Mouse (Mus musculus) liver, embryonic 12.5 days (tissue): ENCODE measurements around the gene Smco3. TPM values are rescaled to one million over a fixed set of nuclear protein-coding genes. Genes with fewer than 3 reads are reported as not detected.

Experiments used
- ATAC-seq: fragments of 200-750 bp; cut with Nextera tagmentation; 2 replicates; pipeline ENCODE4 v1.8.0; 2017; ENCODE audit warnings: moderate number of reproducible peaks, mild to moderate bottlenecking, moderate library complexity
- H3K27ac ChIP-seq: fragments of 300-500 bp; sonication (generic); 2 replicates; pipeline ENCODE4 v1.5.1; 2016; ENCODE audit warnings: mild to moderate bottlenecking
- H3K27me3 ChIP-seq: fragments of 300-500 bp; sonication (generic); replicated peaks from 2 replicates; pipeline ENCODE4 v1.6.1; 2016; ENCODE audit warnings: mild to moderate bottlenecking, moderate library complexity
- H3K36me3 ChIP-seq: fragments of 300-500 bp; sonication (generic); 2 replicates; pipeline ENCODE4 v1.6.1; 2016; ENCODE audit warnings: mild to moderate bottlenecking, moderate library complexity
- H3K4me1 ChIP-seq: fragments of 300-500 bp; sonication (generic); 2 replicates; pipeline ENCODE4 v1.6.1; 2016
- H3K4me2 ChIP-seq: fragments of 300-500 bp; sonication (generic); 2 replicates; pipeline ENCODE4 v1.6.1; 2016; ENCODE audit warnings: mild to moderate bottlenecking, moderate library complexity
- H3K4me3 ChIP-seq: fragments of 300-500 bp; sonication (generic); 2 replicates; pipeline ENCODE4 v1.5.1; 2016; ENCODE audit warnings: mild to moderate bottlenecking, moderate library complexity
- H3K9ac ChIP-seq: fragments of 300-500 bp; sonication (generic); 2 replicates; pipeline ENCODE4 v1.6.1; 2016; ENCODE audit warnings: mild to moderate bottlenecking, moderate library complexity
- H3K9me3 ChIP-seq: fragments of 300-500 bp; sonication (generic); replicated peaks from 2 replicates; pipeline ENCODE4 v1.6.1; 2016; ENCODE audit warnings: mild to moderate bottlenecking, moderate library complexity
- WGBS: fragments of 180-500 bp; shearing (Covaris S2); methylation state at CpG from one replicate; pipeline ENCODE4 v1.1.7; 2016; ENCODE audit not compliant: insufficient replicate concordance; 5-methylcytosine and 5-hydroxymethylcytosine counted together
- polyA plus RNA-seq: library from polyadenylated mRNA; unstranded; fragments of >200 nt; fragmentation: Nextera tagmentation; extraction: Ambion mirVana; gene quantifications from 2 replicates; pipeline ENCODE4 v1.2.1, GENCODE M21; 2016

Smco3 gene
- polyA plus RNA-seq, 1 experiment from 2014 or later: not detected

DNA sequence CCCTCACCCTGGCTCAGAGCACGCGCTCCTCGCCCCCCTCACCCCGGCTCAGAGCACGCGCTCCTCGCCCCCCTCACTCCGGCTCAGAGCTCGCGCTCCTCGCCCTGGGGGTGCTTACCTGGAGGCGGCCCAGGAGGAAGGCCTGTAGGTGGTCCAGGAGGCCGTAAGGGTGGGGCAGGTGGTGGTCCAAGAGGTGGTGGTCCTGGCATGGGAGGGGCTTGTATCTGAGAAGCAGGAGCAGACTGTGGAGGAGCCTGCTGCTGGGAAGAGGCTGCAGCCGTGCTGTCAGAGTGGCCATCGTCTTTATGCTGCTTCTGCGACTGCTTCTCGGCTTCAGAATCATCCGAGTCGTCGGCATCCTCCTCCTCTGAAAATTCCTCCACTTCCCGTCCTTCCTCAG is 18.4 kb downstream of the Smco3 start:
- 91% methylated on average over 21 of the region's 21 CpGs for WGBS
- no peaks in the 10 kb centered on the region for H3K4me1 ChIP-seq
- no peak overlapping the region for H3K9ac ChIP-seq
- H3K36me3 ChIP-seq: peaks cover 99% of the 10 kb centered on the region
- H3K4me2 ChIP-seq: no peak overlapping the region
- no peak for ATAC-seq
- H3K4me3 ChIP-seq: no peak overlapping the region
- H3K27ac ChIP-seq: no peak overlapping the region
- H3K27me3 ChIP-seq: no peaks in the 10 kb centered on the region
- H3K9me3 ChIP-seq: no peaks in the 10 kb centered on the region

GRCm38 (mm10) chr6:136815381-136815780 is 19.9 kb downstream of the Smco3 start:
- Histone ChIP-seq H3K9me3 (no peaks in the 10 kb centered on the region), H3K9ac (no peak overlapping the region), H3K36me3 (peaks cover 99% of the 10 kb centered on the region), H3K4me3 (no peak overlapping the region), H3K4me2 (no peak overlapping the region), H3K27me3 (no peaks in the 10 kb centered on the region), H3K27ac (no peak overlapping the region), H3K4me1 (peaks cover 11% of the 10 kb centered on the region)
- WGBS: 87% methylated on average over 7 of the region's 7 CpGs
- ATAC-seq: no peak

DNA sequence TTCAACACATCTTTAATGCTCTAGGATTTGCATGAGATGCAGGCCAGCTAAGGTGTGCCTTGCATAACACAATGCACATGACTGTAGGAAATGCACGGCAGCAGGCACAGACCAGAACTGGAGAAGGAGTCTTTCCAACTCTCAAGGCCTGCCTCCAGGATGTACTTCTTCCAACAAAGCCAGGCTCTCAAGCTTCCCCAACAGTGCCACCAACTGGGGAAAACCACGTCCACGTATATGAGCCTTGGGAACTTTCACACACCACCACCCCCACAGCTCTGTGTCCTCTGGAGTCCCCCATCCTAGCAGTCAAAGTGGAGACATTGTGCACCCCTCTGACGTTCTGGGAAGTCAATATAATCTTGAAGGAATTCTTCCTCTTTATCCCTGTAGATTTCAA is 22.1 kb downstream of the Smco3 start:
- Histone ChIP-seq H3K27ac (no peak overlapping the region), H3K9ac (no peak overlapping the region), H3K4me3 (no peak overlapping the region), H3K36me3 (peaks cover 85% of the 10 kb centered on the region), H3K4me1 (peaks cover 24% of the 10 kb centered on the region), H3K9me3 (no peaks in the 10 kb centered on the region), H3K27me3 (no peaks in the 10 kb centered on the region), H3K4me2 (no peak overlapping the region)
- WGBS: 39% methylated on average over 4 of the region's 4 CpGs
- no peak for ATAC-seq

DNA sequence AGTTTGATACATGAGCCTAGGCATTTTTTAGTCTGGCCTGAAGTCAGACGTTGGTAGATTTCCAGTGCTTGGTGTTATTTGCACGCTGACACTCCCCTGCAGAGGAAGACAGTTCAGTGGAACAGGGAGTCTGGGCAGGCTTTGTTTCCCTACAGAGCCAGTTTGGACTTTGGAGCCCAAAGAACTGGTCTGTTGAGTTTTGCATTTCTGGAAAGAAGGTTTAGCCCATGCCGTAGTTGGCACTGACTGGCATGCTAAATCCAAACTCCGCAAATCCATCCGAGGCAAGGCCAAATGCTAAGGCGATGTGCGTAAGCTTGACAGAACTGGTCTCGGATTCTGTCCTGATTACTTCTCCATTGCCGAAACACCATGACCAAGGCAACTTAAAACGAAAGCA is 24.1 kb downstream of the Smco3 start:
- ATAC-seq: no peak
- 79% methylated on average over 10 of the region's 10 CpGs for WGBS
- Histone ChIP-seq H3K4me2 (no peak overlapping the region), H3K9me3 (no peaks in the 10 kb centered on the region), H3K4me1 (peaks cover 40% of the 10 kb centered on the region), H3K27me3 (no peaks in the 10 kb centered on the region), H3K4me3 (no peak overlapping the region), H3K36me3 (peaks cover 66% of the 10 kb centered on the region), H3K27ac (peak overlapping the region; percentile 36; the same call in 1 of the 2 replicates), H3K9ac (no peak overlapping the region)

- Histone ChIP-seq H3K27ac (0 out of 2 replicates have a peak overlapping the region, but pooled peaks have one; percentile 23), H3K27me3 (no peaks in the 10 kb centered on the region), H3K36me3 (peaks cover 52% of the 10 kb centered on the region), H3K4me1 (peaks cover 55% of the 10 kb centered on the region), H3K4me2 (peak overlapping the region; percentile 85), H3K9ac (peak overlapping the region; percentile 95), H3K9me3 (no peaks in the 10 kb centered on the region), H3K4me3 (peak overlapping the region; percentile 95)
- ATAC-seq: no peak
- WGBS: 34% methylated on average over 13 of the region's 13 CpGs
Observed at GRCm38 (mm10) chr6:136809673-136810072, 25.6 kb downstream of the Smco3 start.

GRCm38 (mm10) chr6:136809077-136809476 is 26.2 kb downstream of the Smco3 start:
- peak overlapping the region; percentile 100 for H3K27ac ChIP-seq
- no peaks in the 10 kb centered on the region for H3K9me3 ChIP-seq
- H3K27me3 ChIP-seq: no peaks in the 10 kb centered on the region
- H3K4me1 ChIP-seq: peaks cover 55% of the 10 kb centered on the region
- H3K36me3 ChIP-seq: peaks cover 46% of the 10 kb centered on the region
- peak overlapping the region; percentile 95 for H3K9ac ChIP-seq
- peak overlapping the region; percentile 95 for H3K4me3 ChIP-seq
- 3% methylated on average over 14 of the region's 14 CpGs for WGBS
- ATAC-seq: no peak
- peak overlapping the region; percentile 85 for H3K4me2 ChIP-seq

- peak; percentile 19 for ATAC-seq
- H3K4me1 ChIP-seq: peaks cover 55% of the 10 kb centered on the region
- H3K27ac ChIP-seq: peak overlapping the region; percentile 100
- no peaks in the 10 kb centered on the region for H3K9me3 ChIP-seq
- H3K4me2 ChIP-seq: peak overlapping the region; percentile 85
- peak overlapping the region; percentile 95 for H3K9ac ChIP-seq
- H3K27me3 ChIP-seq: no peaks in the 10 kb centered on the region
- under 1% methylated on average over 28 of the region's 28 CpGs for WGBS
- peak overlapping the region; percentile 95 for H3K4me3 ChIP-seq
- peaks cover 41% of the 10 kb centered on the region for H3K36me3 ChIP-seq
Observed at GRCm38 (mm10) chr6:136808631-136809046, 26.6 kb downstream of the Smco3 start.

GRCm38 (mm10) chr6:136808014-136808417 is 27.2 kb downstream of the Smco3 start, which contains the start of gene H2afj:
H2afj (plus strand) TSS chr6:136808244.
- Histone ChIP-seq H3K4me3 (peak within 1 kb of the TSS; percentile 95), H3K27me3 (no peaks in the 10 kb centered on the region), H3K9ac (peak within 1 kb of the TSS; percentile 95), H3K4me2 (peak within 1 kb of the TSS; percentile 85), H3K27ac (peak within 1 kb of the TSS; percentile 100), H3K9me3 (no peaks in the 10 kb centered on the region), H3K36me3 (peaks cover 35% of the 10 kb centered on the region), H3K4me1 (peaks cover 60% of the 10 kb centered on the region)
- WGBS: under 1% methylated on average over 34 of the region's 34 CpGs
- ATAC-seq: peak; percentile 78

DNA sequence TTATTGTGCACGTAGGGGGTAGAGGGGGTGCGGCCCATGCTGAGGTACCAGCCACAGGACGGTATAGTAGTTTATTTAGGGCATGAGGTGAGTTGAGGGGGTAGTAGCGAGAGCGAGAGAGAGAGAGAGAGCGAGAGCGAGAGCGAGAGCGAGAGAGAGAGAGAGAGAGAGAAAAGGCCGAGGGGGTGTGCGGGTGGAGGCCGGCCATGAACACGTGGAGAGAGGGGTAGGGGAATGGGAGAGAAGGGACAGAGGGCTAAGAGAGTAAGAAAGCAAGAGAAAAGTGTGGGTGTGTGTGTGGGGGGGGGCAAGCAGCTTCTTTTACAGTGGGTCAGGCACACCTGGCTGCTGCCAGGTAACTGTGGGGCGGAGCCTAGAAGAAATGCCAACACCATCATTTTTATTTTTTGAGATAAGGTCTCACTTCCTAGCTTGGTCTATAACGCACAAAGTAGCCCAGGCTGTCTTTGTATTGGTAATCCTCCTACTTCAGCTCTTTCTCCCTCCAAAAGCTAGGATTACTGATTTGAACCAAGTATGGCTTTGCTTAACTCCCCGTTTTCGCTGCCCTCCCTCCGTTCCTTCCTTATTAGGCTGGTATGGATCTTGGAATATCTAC is 27.7 kb downstream of the Smco3 start:
- H3K9me3 ChIP-seq: no peaks in the 10 kb centered on the region
- peaks cover 30% of the 10 kb centered on the region for H3K36me3 ChIP-seq
- peaks cover 64% of the 10 kb centered on the region for H3K4me1 ChIP-seq
- 29% methylated on average over 18 of the region's 18 CpGs for WGBS
- peak overlapping the region; percentile 72 for H3K9ac ChIP-seq
- H3K27ac ChIP-seq: peak overlapping the region; percentile 100
- H3K4me2 ChIP-seq: peak overlapping the region; percentile 85
- ATAC-seq: no peak
- H3K27me3 ChIP-seq: no peaks in the 10 kb centered on the region
- peak overlapping the region; percentile 95 for H3K4me3 ChIP-seq

- peak overlapping the region; percentile 72 for H3K9ac ChIP-seq
- WGBS: 57% methylated on average over 5 of the region's 5 CpGs
- no peaks in the 10 kb centered on the region for H3K27me3 ChIP-seq
- no peak for ATAC-seq
- peaks cover 67% of the 10 kb centered on the region for H3K4me1 ChIP-seq
- peak overlapping the region; percentile 85 for H3K4me2 ChIP-seq
- H3K9me3 ChIP-seq: no peaks in the 10 kb centered on the region
- H3K36me3 ChIP-seq: peaks cover 23% of the 10 kb centered on the region
- peak overlapping the region; percentile 100 for H3K27ac ChIP-seq
- H3K4me3 ChIP-seq: peak overlapping the region; percentile 95
Observed at GRCm38 (mm10) chr6:136806819-136807218, 28.4 kb downstream of the Smco3 start.

- no peaks in the 10 kb centered on the region for H3K27me3 ChIP-seq
- H3K36me3 ChIP-seq: peaks cover 9% of the 10 kb centered on the region
- 71% methylated on average over 1 of the region's 1 CpGs for WGBS
- H3K4me1 ChIP-seq: peaks cover 68% of the 10 kb centered on the region
- H3K4me2 ChIP-seq: peak overlapping the region; percentile 79
- peak overlapping the region; percentile 100 for H3K27ac ChIP-seq
- peak overlapping the region; percentile 91 for H3K9ac ChIP-seq
- peak overlapping the region; percentile 67 for H3K4me3 ChIP-seq
- no peaks in the 10 kb centered on the region for H3K9me3 ChIP-seq
- no peak for ATAC-seq
Observed at GRCm38 (mm10) chr6:136805409-136805775, 29.9 kb downstream of the Smco3 start.

GRCm38 (mm10) chr6:136804705-136805408 is 30.4 kb downstream of the Smco3 start:
- Histone ChIP-seq H3K36me3 (peaks cover 3% of the 10 kb centered on the region), H3K27ac (peak overlapping the region; percentile 100), H3K9ac (peak overlapping the region; percentile 91), H3K9me3 (no peaks in the 10 kb centered on the region), H3K4me3 (peak overlapping the region; percentile 67), H3K4me2 (peak overlapping the region; percentile 79), H3K4me1 (peaks cover 65% of the 10 kb centered on the region), H3K27me3 (no peaks in the 10 kb centered on the region)
- ATAC-seq: no peak
- 13% methylated on average over 9 of the region's 9 CpGs for WGBS
